Mouse (Mus musculus) cerebellum, postnatal 10 days (tissue): ENCODE results near the gene Cux1.

ENCODE experiments used
- DNase-seq, 2 experiments: peaks; one replicate each; pipeline ENCODE4 v3.0.0; 2021; ENCODE audit warnings: mixed read lengths in 2 of 2

The Cux1 gene

DNA sequence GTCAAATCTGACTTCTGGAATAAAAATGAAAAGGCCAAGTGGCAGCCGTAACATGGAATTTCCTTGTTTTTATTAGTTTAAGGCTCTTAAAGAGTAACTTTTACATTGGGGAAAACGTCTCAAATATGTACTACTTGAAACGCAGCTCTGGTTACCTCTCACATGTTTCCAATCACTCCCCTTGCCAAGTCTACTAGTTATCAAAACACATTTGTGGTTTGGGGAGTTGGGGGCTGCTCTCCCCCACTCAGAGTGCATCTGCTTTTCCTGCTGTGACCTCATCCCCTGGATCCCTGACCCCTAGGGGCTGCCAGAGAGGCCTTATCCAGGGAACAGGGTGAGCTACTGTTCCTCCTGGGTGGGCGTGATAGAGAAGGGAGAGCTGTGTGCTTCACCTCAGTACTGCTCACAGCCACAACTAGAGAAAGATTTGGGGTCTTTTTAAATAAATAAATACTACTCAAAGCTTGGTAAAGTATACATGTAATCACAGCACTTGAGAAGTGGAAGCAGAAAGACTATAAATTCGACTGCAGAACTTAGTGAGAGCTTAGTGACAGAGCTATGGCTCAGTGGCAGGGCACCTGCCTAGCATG, 64.7 kb downstream of the Cux1 start:
- DNase-seq: no peak

DNA sequence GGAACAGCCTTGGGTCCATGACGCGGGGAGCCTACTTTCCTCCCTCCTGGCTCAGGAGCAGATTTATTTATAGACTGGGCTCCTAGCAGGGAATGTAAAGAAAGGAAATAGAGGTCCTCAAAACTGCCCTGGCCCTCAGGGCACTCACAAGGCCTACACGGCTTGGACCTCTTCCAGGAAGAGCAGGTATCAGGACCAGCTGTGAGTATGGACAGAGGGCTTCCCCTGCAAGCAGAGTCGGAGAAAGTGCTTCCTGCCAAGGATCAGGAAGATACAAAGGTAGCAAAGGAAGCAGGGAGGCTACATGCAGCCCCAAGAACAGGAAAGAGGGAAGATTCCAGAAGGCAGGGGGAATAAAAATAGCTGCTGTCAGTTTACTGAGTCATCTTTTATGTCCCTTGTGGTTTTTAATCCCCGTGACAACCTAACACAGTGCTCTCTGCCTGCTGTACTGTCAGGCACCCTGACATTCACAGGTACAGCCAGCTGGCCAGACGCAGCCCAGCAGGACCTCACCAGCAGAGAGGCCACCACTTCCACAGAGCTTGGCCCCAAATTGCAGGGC, 66.9 kb downstream of the Cux1 start:
- DNase-seq: peak; percentile 44 to 45

DNA sequence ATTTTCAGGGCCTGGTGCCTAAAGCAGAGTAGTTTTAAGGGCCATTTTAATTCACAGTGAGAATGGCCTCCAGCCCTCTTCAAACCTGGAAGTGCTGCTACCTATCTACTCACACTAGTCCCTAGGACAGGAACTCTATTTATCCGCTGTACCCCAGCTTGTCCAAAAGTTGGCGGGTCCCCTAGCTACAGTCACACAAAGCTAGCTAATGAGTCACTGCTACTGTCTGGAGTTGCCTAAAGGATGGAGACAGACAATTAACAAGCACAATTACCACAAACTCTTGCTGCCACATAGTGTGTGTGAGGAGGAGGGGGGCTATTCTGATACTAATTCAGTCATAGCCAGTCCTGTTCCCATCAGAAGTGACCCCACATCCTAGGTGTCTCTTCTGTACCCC, 68.0 kb downstream of the Cux1 start:
- no peak for DNase-seq

GRCm38 (mm10) chr5:136498741-136499140, 68.5 kb downstream of the Cux1 start:
- no peak for DNase-seq

GRCm38 (mm10) chr5:136497301-136497700, 70.0 kb downstream of the Cux1 start:
- DNase-seq: no peak

GRCm38 (mm10) chr5:136495581-136495980, 71.7 kb downstream of the Cux1 start:
- no peak for DNase-seq

- DNase-seq: peak in 1 of 2 experiments; percentile 39
These were observed 72.4 kb downstream of the Cux1 start for GRCm38 (mm10) chr5:136494927-136495326.

GRCm38 (mm10) chr5:136494288-136494687, 73.0 kb downstream of the Cux1 start:
- no peak for DNase-seq

- no peak for DNase-seq
These were observed 77.8 kb downstream of the Cux1 start for GRCm38 (mm10) chr5:136489450-136489849.

DNA sequence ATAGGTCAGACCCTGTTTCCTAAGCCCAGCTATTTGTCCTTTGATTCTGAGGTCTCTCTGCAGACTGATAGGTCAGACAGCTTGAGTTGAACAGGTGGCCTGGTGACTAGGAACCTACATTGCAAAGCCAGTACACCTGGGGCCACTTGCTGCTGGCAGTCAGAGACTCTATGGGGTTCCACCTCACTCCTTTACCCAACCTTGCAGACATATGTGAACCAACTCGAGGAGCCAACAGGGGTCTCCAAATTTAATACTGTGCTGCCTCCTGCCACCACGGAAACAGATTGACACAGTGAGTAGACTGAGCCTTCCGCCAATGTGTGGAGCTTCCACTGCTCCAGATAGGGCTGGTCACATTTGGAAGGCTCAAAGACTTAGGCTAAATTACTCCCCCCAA, 78.6 kb downstream of the Cux1 start:
- peak; percentile 70 to 79 for DNase-seq

- no peak for DNase-seq
These were observed 79.1 kb downstream of the Cux1 start for GRCm38 (mm10) chr5:136488223-136488622.

- DNase-seq: peak; percentile 73 to 86
These were observed 79.7 kb downstream of the Cux1 start for GRCm38 (mm10) chr5:136487397-136488093.

- peak; percentile 80 to 92 for DNase-seq
These were observed 80.9 kb downstream of the Cux1 start for GRCm38 (mm10) chr5:136486401-136486800.

GRCm38 (mm10) chr5:136485397-136485796, 81.9 kb downstream of the Cux1 start:
- DNase-seq: peak in 1 of 2 experiments; percentile 44

DNA sequence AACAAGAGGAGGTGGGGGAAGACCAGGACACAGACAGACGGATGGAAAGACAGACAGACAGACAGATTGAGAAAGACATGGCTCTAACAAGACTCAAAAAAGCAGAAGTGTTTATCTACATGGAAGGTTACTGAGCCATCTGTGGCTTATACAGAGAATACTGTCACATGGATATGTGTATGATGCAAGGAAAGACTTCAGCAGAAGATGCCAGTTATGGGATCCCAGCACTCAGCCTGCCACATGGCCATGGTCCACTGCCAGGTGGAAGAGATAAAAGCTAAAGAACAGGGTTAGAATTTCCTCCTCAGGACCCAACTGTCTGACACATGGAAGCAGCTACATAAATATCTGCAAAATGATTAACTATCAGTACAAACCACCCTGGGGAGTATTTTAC, 84.9 kb downstream of the Cux1 start:
- DNase-seq: peak; percentile 49 to 63

DNA sequence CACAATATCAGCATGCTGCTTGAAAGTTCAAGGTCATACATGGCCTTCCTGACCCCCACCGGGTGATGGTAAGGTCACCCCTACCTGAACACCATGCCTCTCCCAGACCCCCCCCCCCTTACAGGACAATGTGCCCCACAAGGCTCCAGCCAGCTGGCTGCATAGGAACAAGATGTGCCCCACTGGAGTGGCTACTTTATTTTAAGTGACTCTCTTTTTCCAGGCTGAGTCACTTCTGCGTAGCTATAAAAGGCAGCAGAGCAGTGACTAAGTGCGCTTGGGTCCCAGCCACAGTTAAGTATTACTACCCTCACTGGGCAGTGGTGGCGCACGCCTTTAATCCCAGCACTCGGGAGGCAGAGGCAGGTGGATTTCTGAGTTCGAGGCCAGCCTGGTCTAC, 86.7 kb downstream of the Cux1 start:
- no peak for DNase-seq

GRCm38 (mm10) chr5:136479801-136480200, 87.5 kb downstream of the Cux1 start:
- DNase-seq: no peak

DNA sequence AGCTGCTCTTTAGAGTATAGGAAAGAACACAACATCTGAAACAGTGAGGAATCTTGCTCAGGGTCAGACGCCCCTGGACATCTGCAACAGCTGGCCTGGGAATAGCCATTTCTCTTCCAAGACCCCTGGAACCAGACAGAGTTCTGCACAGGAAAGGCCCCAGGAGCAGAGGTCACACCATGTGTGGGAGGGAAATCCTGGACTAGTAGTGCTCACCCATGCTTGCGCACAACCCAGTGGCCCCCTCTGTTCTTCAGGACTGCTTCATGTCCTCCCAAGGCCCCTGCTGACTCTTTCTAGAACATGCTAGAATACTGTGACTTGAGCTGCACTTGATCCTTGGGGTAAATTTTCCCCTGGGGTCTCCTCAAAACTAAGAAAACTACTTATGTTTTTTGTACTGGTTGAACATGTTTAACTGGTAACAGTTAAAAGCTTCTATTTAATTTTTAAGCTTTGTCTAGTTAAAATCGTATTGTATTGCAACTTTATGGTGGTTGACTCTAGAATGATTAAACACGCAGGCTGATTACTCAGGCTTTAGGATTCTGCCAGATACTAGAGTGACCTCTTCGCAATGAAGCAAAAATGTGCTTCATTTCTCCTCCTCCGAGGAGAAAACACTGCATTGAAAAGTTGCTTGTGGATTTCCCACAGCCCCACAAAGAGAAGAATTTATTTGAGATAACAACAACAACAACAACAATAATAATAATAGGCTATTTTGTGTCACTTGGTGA, 88.1 kb downstream of the Cux1 start:
- DNase-seq: no peak

DNA sequence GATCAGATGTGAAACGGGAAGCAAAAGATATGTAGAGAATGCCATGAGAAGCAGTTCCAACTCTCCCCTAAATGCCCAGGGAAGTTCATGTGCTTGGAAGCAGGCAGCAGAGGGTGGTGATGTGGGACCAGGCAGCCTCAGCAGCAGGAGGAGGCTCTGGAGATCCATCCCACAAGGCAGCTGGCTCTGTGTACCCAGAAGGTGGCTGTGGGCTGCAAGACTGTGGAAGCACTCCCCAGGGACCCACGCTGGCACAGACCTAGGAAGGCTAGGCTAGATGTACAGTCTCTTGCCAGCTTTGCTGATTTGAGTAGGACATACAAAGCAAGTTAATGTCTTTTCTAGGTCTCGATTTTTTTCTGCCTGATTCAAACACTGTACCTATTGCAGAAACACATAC, 91.0 kb downstream of the Cux1 start:
- peak; percentile 73 to 86 for DNase-seq

DNA sequence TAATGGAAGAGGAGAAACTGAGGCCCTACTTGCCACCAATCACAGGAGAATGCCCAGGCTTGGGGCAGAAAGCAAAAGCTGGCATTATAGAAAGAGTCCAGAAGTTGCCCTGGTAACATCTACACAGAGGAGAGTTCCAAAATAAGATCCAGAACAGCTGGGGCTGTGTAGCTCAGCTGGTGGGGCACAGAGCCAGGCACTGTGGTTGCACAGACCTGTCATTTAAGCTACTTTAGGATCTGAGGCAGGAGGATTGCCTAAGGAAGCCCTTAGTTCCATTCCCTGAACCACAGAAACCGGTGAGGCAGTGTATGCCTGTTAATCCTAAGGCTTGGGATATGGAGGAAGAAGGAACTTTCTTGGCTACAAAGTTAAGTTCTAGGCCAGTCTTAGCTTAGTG, 92.1 kb downstream of the Cux1 start:
- DNase-seq: peak in 1 of 2 experiments; percentile 27

GRCm38 (mm10) chr5:136474086-136474485, 93.2 kb downstream of the Cux1 start:
- no peak for DNase-seq

GRCm38 (mm10) chr5:136473337-136473736, 94.0 kb downstream of the Cux1 start:
- DNase-seq: peak; percentile 48 to 59

- DNase-seq: no peak
These were observed 94.4 kb downstream of the Cux1 start for GRCm38 (mm10) chr5:136472846-136473245.
